Mouse (Mus musculus) heart, embryonic 13.5 days (tissue): Measurements from ENCODE around the gene Tle2. TPM values are rescaled to one million over a fixed set of nuclear protein-coding genes. Genes with fewer than 3 reads are reported as not detected.
A peak's percentile ranks its signal among the peaks of the same experiment; 100 is the strongest.

ENCODE experiments used
- ATAC-seq: fragments of 200-750 bp; cut with Nextera tagmentation; 2 replicates; pipeline ENCODE4 v1.8.0; 2017; ENCODE audit warnings: moderate TSS enrichment; ENCODE audit not compliant: insufficient number of reproducible peaks, low FRiP score, low TSS enrichment; ENCODE audit errors: extremely low read depth
- H3K27ac ChIP-seq: fragments of 300-500 bp; sonication (generic); replicated peaks from 2 replicates; pipeline ENCODE4 v1.5.1; 2015; ENCODE audit warnings: moderate library complexity, mild to moderate bottlenecking, inconsistent platforms
- H3K27me3 ChIP-seq: fragments of 300-500 bp; sonication (generic); replicated peaks from 2 replicates; pipeline ENCODE4 v1.6.1; 2015; ENCODE audit warnings: mild to moderate bottlenecking, inconsistent platforms
- H3K36me3 ChIP-seq: fragments of 300-500 bp; sonication (generic); 2 replicates; pipeline ENCODE4 v1.6.1; 2015; ENCODE audit warnings: mild to moderate bottlenecking, inconsistent platforms
- H3K4me1 ChIP-seq: fragments of 300-500 bp; sonication (generic); 2 replicates; pipeline ENCODE4 v1.6.1; 2015; ENCODE audit warnings: inconsistent platforms
- H3K4me2 ChIP-seq: fragments of 300-500 bp; sonication (generic); 2 replicates; pipeline ENCODE4 v1.6.1; 2015; ENCODE audit warnings: inconsistent platforms, mild to moderate bottlenecking, moderate library complexity
- H3K4me3 ChIP-seq: fragments of 300-500 bp; sonication (generic); 2 replicates; pipeline ENCODE4 v1.5.1; 2015; ENCODE audit warnings: moderate library complexity, mild to moderate bottlenecking, inconsistent platforms
- H3K9ac ChIP-seq: fragments of 300-500 bp; sonication (generic); 2 replicates; pipeline ENCODE4 v1.6.1; 2015; ENCODE audit warnings: inconsistent platforms, mild to moderate bottlenecking, moderate library complexity
- H3K9me3 ChIP-seq: fragments of 300-500 bp; sonication (generic); 2 replicates; pipeline ENCODE4 v1.6.1; 2016; ENCODE audit warnings: inconsistent platforms
- WGBS: fragments of 180-500 bp; shearing (Covaris S2); methylation state at CpG from one replicate; pipeline ENCODE4 v1.1.7; 2015; ENCODE audit warnings: mixed read lengths; 5-methylcytosine and 5-hydroxymethylcytosine counted together
- polyA plus RNA-seq: library from polyadenylated mRNA; unstranded; fragments of >200 nt; fragmentation: Nextera tagmentation; extraction: Ambion mirVana; gene quantifications from 2 replicates; pipeline ENCODE4 v1.2.1, GENCODE M21; 2015

Gene Tle2
- polyA plus RNA-seq, 1 experiment from 2014 or later = 23.4 TPM

GRCm38 (mm10) chr10:81633253-81634099, 59.1 kb downstream of the Tle2 start:
- Histone ChIP-seq H3K27ac (peak overlapping the region; percentile 66), H3K9ac (peak overlapping the region; percentile 81), H3K4me3 (peak overlapping the region; percentile 63), H3K27me3 (no peaks in the 10 kb centered on the region; the same call in 1 of the 2 replicates), H3K36me3 (no peaks in the 10 kb centered on the region), H3K4me1 (peaks cover 16% of the 10 kb centered on the region), H3K4me2 (peak overlapping the region; percentile 72), H3K9me3 (no peaks in the 10 kb centered on the region)
- peak; percentile 85 for ATAC-seq
- 3% methylated on average over 37 of the region's 37 CpGs for WGBS

GRCm38 (mm10) chr10:81636338-81636737, 62.0 kb downstream of the Tle2 start:
- Histone ChIP-seq H3K4me3 (no peak overlapping the region), H3K27me3 (no peaks in the 10 kb centered on the region; the same call in 1 of the 2 replicates), H3K9ac (no peak overlapping the region), H3K9me3 (no peaks in the 10 kb centered on the region), H3K4me1 (peaks cover 28% of the 10 kb centered on the region), H3K36me3 (no peaks in the 10 kb centered on the region), H3K27ac (no peak overlapping the region), H3K4me2 (no peak overlapping the region)
- ATAC-seq = no peak
- 11% methylated on average over 8 of the region's 8 CpGs for WGBS

- ATAC-seq = no peak
- H3K4me1 ChIP-seq = peaks cover 43% of the 10 kb centered on the region
- 66% methylated on average over 6 of the region's 6 CpGs for WGBS
- H3K36me3 ChIP-seq = no peaks in the 10 kb centered on the region
- H3K4me2 ChIP-seq = no peak overlapping the region
- no peaks in the 10 kb centered on the region for H3K27me3 ChIP-seq
- H3K4me3 ChIP-seq = no peak overlapping the region
- no peak overlapping the region for H3K9ac ChIP-seq
- no peak overlapping the region for H3K27ac ChIP-seq
- no peaks in the 10 kb centered on the region for H3K9me3 ChIP-seq
Measured at GRCm38 (mm10) chr10:81638101-81638500, 63.7 kb downstream of the Tle2 start.

Other genes starting within 250 kb of the Tle2 start
- gene Tbxa2r, start 245.8 kb upstream of the Tle2 start, polyA plus RNA-seq = 13.6 and 14.7 TPM in 2 replicates
- 0.06 TPM in 1 of 2 replicates, not detected in the other for gene Gipc3, start 231.3 kb upstream of the Tle2 start, polyA plus RNA-seq
- 81.9 and 90.9 TPM in 2 replicates for gene Hmg20b, start 224.1 kb upstream of the Tle2 start, polyA plus RNA-seq
- 10.7 and 11.1 TPM in 2 replicates for gene Mfsd12, start 217.1 kb upstream of the Tle2 start, polyA plus RNA-seq
- 0.98 and 1.1 TPM in 2 replicates for gene 4930404N11Rik, start 208.7 kb upstream of the Tle2 start, polyA plus RNA-seq
- gene Fzr1, start 196.0 kb upstream of the Tle2 start, polyA plus RNA-seq = 72.2 and 78.1 TPM in 2 replicates
- 69.7 and 73.6 TPM in 2 replicates for gene Dohh, start 190.1 kb upstream of the Tle2 start, polyA plus RNA-seq
- gene Gm48551, start 190.1 kb upstream of the Tle2 start, polyA plus RNA-seq = 2.1 and 2.3 TPM in 2 replicates
- gene Gm48552, start 185.6 kb upstream of the Tle2 start, polyA plus RNA-seq = 0.82 and 1.1 TPM in 2 replicates
- 2.7 and 3.1 TPM in 2 replicates for gene Smim24, start 181.5 kb upstream of the Tle2 start, polyA plus RNA-seq
- gene Nfic, start 118.9 kb upstream of the Tle2 start, polyA plus RNA-seq = 56.6 and 57.4 TPM in 2 replicates
- 0.15 and 0.16 TPM in 2 replicates for gene Celf5, start 91.9 kb upstream of the Tle2 start, polyA plus RNA-seq
- 51.7 and 53.8 TPM in 2 replicates for gene Ncln, start 78.2 kb upstream of the Tle2 start, polyA plus RNA-seq
- gene S1pr4, start 74.4 kb upstream of the Tle2 start, polyA plus RNA-seq = 0.53 and 0.62 TPM in 2 replicates
- 1.5 and 2.0 TPM in 2 replicates for gene Gna15, start 50.3 kb upstream of the Tle2 start, polyA plus RNA-seq
- 59.0 and 62.7 TPM in 2 replicates for gene Gna11, start 29.4 kb upstream of the Tle2 start, polyA plus RNA-seq
- gene Aes, start 15.1 kb upstream of the Tle2 start, polyA plus RNA-seq = 629 and 649 TPM in 2 replicates
- 30.1 and 30.4 TPM in 2 replicates for gene Tle6, start 26.5 kb downstream of the Tle2 start, polyA plus RNA-seq
- gene BC025920, start 31.7 kb downstream of the Tle2 start, polyA plus RNA-seq = 0.44 and 0.64 TPM in 2 replicates
- 24.6 and 25.6 TPM in 2 replicates for gene Sirt6, start 53.2 kb downstream of the Tle2 start, polyA plus RNA-seq
- 10.3 and 10.6 TPM in 2 replicates for gene Ankrd24, start 54.0 kb downstream of the Tle2 start, polyA plus RNA-seq
- gene Gm10778, start 74.5 kb downstream of the Tle2 start, polyA plus RNA-seq = 3.1 and 3.4 TPM in 2 replicates
- gene Zfp433, start 130.3 kb downstream of the Tle2 start, polyA plus RNA-seq = 8.3 and 8.9 TPM in 2 replicates
- 4.0 and 4.5 TPM in 2 replicates for gene Gm3055, start 196.6 kb downstream of the Tle2 start, polyA plus RNA-seq
- gene Gm4767, start 237.6 kb downstream of the Tle2 start, polyA plus RNA-seq = 2.2 TPM in 2 replicates